Mouse (Mus musculus) spleen, adult 18-20 months (tissue): ENCODE measurements at regions not wholly inside any gene's neighbourhood (a gene's known extent, or its start where the extent isn't known, plus 50 kb on each side); places are given as distances from the start of the nearest gene placed in this dataset.

Experiments
- DNase-seq, 2 experiments: peaks; one replicate each; pipeline ENCODE4 v3.0.0; 2022; ENCODE audit warnings: mixed read lengths in 2 of 2

DNA sequence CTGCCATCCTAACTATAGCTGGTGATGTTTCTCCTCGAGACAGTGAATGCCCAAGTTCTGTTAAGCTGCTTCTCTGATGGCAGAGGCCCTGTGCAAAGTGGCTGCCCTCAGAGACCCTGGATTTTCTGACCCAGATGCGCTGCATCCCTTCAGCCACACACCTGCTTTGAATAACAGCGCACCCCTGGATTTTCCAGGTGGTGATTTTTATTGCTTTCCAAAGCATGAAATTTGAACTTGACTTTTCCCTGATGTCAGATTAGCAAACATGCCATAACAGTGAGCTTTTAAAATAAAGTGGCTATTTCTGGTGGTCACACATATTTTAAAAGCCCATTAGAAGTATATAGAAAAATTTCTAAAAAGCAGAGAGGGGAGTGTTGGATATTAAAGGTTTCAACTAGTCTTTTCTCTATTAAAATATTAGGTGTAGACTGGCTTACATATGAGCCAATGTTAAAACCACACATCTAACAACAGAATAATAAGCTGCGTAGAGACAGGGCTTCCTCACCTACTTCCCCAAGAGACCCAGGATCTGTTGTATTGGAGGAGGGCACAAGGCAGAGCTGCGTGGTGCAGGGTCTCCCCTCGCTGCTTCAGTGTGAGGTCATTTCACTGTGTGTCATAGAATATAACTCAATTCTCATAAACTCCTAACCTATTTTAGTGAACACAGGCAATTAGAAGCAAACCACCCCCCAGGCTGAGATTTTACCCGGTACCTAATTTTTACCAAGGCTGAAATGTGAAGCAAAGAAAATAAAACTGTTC is 280.3 kb downstream of the Ccdc91 start:
- no peak for DNase-seq

DNA sequence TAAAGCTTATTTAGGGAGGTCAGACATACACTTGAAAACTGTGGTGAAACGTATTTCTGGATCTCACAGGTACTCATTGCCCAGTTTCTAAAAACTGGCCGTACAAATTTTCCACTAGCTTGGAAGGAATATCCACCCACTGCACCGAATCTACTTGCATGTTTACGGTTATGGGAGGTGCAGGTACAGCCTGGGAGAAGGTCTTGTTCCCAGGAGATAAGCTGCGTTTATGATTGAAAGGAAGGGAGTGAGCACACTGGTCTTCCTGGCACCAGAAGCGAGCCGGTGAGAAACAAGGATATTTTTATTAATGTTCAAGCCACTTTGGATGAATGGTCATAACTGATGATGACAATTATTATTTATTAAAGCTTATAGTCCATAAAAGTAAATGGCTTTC is 283.9 kb downstream of the Ccdc91 start:
- DNase-seq: no peak

DNA sequence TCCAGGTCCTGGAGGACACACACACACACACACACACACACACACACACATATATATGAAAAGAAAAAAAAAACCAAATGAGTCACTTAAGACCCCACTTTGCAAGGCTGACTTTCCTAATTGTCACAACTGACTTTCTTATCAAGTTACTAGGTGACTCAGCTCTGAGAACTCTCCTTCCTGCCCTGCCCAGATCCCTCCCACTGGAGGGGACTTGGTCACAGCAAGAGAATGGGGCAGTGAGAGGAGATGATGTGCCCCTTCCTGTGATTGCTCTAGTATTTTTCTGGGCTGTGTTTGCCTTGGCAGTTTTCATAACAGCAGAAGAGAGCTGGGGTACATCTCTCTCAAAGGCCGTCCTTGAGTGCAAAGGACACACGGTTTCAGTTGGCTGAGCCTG is 284.5 kb downstream of the Ccdc91 start:
- no peak for DNase-seq

DNA sequence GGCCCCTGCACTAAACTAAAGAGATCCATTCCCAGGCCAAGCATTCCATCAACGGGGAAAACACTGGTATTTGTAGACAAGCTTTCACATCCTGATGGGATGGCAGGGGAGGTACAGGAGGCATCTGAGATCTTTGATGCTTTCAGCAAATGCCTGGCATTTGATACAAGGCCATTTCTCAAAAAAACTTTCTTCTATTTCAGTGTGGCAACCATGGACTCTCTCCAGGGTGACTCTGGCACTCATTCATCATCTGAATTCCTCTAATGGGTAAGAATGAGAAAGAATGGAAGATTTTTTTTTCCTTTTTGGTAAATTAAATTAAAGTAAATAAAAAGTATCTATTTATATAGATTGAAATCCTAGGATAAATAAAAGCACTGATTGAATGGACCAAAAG is 281.8 kb upstream of the Far2 start:
- DNase-seq: no peak

DNA sequence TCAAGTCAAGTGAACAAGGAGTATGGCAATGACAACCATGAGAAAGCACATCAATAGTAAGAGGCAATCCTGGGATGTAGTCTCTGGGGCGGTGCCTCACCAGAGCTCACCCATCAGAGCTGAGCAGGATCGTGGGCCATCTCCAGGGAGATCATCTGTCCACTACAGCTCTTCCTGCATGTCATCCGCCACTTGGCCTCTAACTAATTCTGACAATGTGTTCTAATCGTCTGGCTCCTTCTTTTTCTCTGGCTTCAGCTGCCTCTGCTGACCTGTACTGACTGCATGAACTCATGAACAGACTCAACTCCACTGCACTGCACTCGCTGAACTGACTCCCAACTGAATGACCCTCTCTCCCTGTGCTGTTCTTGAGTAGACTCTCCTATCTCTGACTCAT is 277.9 kb upstream of the Far2 start:
- no peak for DNase-seq

DNA sequence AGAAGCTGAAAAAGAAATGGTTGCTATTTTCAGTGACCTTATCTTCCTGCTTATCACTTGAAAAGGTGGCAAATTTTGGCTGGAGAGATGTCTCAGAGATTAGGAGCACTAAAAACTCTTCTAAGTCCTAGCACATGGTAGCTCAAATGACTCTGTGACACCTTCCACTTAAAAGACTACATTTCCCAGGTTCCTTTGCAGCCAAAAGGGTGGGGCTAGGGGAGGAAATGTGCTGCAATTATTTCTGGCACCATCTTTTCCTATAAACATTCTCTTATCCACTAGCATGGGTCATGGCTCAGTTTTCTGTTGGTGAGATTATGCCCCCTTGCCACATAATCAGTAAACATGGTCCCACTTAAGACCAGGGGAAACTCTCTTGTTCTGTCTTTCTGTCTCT is 277.0 kb upstream of the Far2 start:
- DNase-seq: no peak

DNA sequence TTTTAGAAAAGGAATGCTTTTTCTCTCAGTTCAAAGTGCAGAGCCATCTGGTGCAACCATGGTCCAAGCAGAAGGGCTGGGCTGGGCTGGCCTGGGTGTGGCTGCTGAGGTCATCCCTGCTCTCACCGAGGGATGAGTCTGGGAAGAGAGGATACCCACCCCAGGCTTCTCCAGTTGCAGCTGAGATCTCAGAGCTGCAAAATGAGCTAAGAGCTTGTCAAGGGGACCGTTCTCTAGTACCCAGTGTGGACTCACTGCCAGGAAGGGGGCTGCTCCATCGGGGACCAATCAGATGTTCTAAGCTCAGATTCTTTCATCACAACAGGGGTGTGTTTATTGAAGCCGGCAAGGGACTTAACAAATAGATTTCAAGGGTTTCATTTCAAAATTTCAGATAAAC is 275.6 kb upstream of the Far2 start:
- no peak for DNase-seq

- DNase-seq: no peak
These were observed 273.2 kb upstream of the Far2 start for GRCm38 (mm10) chr6:147773904-147774303.

DNA sequence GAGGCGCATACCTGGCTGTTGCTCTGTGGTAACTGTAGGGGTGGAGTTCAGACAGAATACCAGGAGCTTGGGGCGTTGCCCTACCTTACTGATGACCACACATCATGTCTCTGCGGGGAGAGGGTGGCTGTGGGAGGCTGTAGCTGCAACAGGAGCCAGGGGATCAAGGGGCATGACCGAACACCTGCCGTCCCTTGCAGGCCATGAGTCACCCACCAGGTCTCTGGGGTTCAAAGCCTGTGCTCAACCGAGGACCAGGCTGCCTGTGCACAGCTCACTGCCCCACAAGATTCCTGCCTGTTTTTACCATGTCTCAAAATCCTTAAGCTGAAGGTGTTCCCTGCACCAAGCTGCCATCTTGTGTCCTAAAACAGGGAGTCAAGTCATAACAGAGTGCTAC is 272.4 kb upstream of the Far2 start:
- DNase-seq: no peak

- DNase-seq: no peak
These were observed 267.6 kb upstream of the Far2 start for GRCm38 (mm10) chr6:147779466-147779865.

DNA sequence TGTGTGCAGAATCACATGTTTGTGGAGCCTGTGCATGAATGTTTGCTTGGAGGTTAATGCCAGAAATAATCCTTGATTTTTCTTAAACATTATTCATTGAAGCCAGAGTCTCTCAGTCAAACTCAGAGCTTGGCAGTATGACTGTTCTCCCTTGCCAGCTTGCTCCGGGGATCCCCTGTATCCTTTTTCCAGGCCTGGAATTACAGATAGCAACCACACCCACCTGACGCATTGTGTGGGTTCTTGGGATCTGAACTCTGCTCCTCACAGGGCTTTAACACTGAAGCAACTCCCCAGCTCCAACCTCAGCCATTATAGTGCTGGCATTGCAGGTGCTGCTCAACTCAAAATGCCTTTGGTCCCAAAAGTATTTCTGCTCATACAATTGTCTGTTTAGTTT is 262.8 kb upstream of the Far2 start:
- DNase-seq: no peak

GRCm38 (mm10) chr6:147784854-147785253 is 262.2 kb upstream of the Far2 start:
- no peak for DNase-seq

DNA sequence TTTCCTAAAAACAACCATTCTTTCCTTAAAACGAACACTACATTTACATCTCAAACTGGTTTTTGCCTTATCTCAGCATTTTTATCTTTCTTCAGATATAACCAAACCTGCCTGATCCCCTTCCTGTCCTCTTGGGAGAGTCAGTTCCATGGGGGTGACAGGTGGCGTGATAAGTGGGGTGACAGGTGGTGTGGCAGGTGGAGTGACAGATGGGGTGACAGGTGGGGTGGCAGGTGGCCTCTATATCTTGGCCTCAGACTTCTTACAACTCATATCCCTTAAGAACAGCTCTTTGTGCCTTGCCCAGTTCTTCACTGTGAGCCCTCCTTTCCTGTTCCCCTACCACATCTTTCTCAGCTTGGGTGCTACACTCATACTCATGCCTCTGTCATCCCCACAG is 259.0 kb upstream of the Far2 start:
- no peak for DNase-seq

- no peak for DNase-seq
These were observed 257.9 kb upstream of the Far2 start for GRCm38 (mm10) chr6:147789112-147789511.

DNA sequence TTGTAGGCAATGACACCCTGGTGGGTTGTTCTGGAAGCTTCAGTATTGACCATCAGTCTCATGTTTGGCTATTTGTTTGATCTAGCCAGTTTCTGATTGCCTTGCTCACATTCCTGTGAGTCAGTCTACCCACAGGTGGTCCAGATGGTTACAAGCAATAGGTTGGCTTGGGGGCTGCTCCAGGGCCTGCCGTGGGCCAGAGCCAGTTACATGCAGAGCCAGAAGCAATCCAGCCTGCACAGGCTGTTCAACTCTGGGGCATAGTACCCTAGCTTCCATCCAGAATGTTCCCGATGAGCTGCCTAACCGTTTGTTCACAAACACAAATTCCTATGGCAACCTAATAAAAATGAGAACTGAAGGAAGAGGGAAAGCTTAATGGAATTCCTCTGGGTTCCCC is 253.2 kb upstream of the Far2 start:
- no peak for DNase-seq

DNA sequence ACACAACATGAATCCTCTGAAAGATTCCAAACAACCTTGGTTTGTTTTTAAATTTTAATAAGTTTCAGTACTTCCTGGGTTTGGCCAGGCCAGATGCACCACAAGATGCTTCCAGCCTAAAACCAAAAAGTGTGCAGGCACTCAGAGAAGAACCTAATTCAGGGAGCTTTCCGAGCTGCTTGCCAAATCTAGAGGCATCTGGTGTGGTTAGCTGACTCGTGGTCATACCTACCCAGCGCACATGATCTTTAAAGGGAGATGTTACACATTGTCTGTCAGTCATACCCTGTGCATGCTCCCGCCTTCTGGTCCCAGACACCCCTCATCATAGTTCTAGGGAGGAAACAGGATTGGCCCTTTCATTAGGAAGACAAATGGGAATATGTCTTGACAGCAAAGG is 252.7 kb upstream of the Far2 start:
- no peak for DNase-seq

- no peak for DNase-seq
These were observed 247.9 kb upstream of the Far2 start for GRCm38 (mm10) chr6:147799009-147799727.

GRCm38 (mm10) chr6:147799861-147800260 is 247.2 kb upstream of the Far2 start:
- DNase-seq: no peak

DNA sequence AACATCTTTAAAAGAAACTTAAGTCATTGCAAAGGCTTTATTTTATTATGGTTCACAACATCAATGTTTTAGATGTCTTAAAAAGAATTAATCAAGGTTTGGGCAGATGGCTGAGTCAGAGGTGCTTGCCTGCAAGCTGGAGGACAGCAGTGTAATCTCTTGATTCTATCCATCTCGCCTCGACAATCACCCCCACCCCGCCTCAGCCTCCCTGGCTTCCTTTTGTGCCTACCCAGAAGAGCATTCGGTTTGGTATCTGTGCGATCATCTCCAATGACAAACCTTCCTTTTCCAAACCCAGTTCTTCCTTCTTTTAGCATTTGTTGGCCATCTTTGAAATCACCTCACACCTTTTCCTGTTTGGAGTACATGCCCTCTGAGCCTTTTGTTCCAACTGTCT is 246.2 kb upstream of the Far2 start:
- DNase-seq: no peak

DNA sequence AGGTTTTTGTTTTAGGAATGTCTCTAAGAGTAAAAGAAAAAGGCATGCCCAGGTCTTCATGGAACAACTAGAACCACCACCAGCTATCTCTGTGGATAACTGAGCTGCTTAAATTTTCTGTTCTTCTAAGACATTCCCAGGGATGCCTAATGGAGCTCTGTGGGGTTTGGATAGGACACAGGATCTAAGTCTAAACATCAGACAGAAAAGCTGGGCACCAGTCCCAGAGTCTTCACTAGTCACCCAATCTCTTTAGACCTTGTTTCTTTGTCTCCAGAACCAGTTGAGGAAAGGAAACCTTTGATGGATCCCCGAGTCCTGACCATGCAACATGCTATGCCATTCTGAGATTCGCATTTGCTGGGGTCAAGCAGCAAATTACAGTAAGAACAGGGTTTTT is 243.2 kb upstream of the Far2 start:
- DNase-seq: no peak

- DNase-seq: peak in 1 of 2 experiments; percentile 10
These were observed 236.3 kb upstream of the Far2 start for GRCm38 (mm10) chr6:147810710-147811109.

DNA sequence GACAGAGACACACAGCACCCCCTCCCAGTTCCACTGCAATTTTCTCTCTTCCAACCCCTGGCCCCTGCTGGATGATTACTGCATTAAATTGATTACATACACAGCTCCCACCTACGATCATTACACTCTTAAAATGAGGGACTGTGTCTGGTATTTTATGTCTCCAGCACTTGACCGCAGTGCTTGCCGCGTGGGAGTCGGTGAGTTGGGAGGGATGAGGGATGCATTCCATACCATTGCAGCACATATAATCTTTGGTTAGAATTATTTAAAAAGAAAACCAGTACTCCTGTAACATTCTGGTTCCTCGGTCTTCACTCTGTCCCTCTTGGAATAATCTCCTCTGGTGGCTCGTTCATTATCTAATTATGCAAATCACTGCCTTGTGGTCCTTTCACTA is 230.2 kb upstream of the Far2 start:
- no peak for DNase-seq

DNA sequence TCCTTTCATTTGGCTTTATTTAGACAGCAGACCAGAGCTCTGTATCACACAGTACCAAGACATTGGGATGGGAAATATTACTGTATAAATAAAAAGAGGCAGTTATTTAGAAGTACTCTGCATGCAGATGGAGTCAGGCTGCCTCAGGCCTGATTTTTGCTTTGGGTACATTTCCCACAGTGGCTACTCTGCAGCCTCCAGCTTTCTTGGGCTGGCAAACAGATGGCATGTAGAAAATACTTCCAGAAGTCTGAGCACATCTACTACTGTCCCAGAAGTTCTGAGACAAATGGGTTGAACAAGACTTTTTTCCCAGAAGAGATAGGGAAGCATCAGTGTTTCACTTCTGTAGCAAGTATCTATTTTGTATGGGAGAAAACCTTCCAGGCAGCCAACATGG is 229.8 kb upstream of the Far2 start:
- DNase-seq: no peak

DNA sequence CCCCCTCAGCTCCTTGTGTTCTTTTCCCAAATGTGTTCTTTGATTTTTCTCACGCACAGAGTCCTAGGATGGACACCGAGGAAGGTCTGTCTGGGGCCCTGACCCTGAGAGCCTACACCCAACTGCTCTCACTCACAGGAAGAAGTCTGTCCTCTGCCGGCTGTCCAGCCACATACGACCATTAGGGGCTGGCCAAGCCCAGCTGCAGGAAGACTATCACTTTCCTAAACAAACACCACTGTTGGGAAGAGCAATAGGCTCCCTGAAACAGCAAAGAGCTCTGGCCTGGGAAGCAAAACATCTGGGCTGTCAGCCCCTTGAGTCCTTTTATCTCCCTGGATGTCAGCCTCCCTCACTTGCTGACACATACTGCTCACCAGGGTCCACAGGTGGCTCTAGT is 224.8 kb upstream of the Far2 start:
- no peak for DNase-seq

- no peak for DNase-seq
These were observed 214.5 kb upstream of the Far2 start for GRCm38 (mm10) chr6:147832521-147832920.
